ENCODE assay signal across 11 mouse cellular contexts in genomic region chr1:71893636-71894035, GRCm38 (mm10).
A peak's percentile ranks its signal among the peaks of the same experiment; 100 is the strongest.
DNase-seq lines count a peak whose midpoint lies in the region; ATAC-seq and TF ChIP-seq lines count a peak whose summit lies in the region.
"Had no signal": no experiment of that assay in that cellular context is flagged by ENCODE, and none has a peak within 500 bp of the region (broad histone marks: within the 10 kb centered on the region; RNA-seq: fewer than 3 reads in every experiment).

No protein-coding gene starts in this region.

- no peaks in the 10 kb centered on the region for H3K9me3 ChIP-seq in CH12.LX (replicated peaks; ENCODE audit: low read length)
- no peaks in the 10 kb centered on the region for H3K9me3 ChIP-seq in lung, embryonic 14.5 days (ENCODE audit: low read depth, low read length)
- no peaks in the 10 kb centered on the region for H3K9me3 ChIP-seq in midbrain, embryonic 15.5 days
- H3K9me3 ChIP-seq: forebrain, embryonic 10.5 days had no signal

- H3K4me2 ChIP-seq in CH12.LX (ENCODE audit: insufficient read depth, low read depth, poor library complexity, severe bottlenecking), result no peak overlapping the region
- H3K4me2 ChIP-seq in lung, embryonic 14.5 days, result peak overlapping the region; percentile 3; the same call in 1 of the 2 replicates
- H3K4me2 ChIP-seq in midbrain, embryonic 15.5 days, result no peak overlapping the region

- no peaks in the 10 kb centered on the region for H3K79me2 ChIP-seq in CH12.LX (replicated peaks; ENCODE audit: control insufficient read depth, extremely low read depth, insufficient read depth, poor library complexity, severe bottlenecking)

- dilution Hi-C loops in CH12.LX (cut with MboI; ENCODE audit: extremely low pct_ligation_motif_present, extremely low pct_unique_long_range_greater_than_20kb, low sequenced_read_pairs), result no loop called here

- H3K27me3 ChIP-seq in CH12.LX (replicated peaks), result no peaks in the 10 kb centered on the region
- H3K27me3 ChIP-seq in lung, embryonic 14.5 days (ENCODE audit: insufficient read depth, low read length), result no peaks in the 10 kb centered on the region
- H3K27me3 ChIP-seq in midbrain, embryonic 15.5 days (replicated peaks), result no peaks in the 10 kb centered on the region

- in situ Hi-C loops in CH12.LX (cut with MboI; ENCODE audit: low pct_ligation_motif_present, low pct_unique_long_range_greater_than_20kb, low sequenced_read_pairs), result no loop called here

- no peak overlapping the region for H3K4me3 ChIP-seq in CH12.LX (replicated peaks in 1 of 3; ENCODE audit: low read depth in 2 of 3, low read length in 2 of 3, poor library complexity in 1 of 3)
- H3K4me3 ChIP-seq in embryonic fibroblast, embryonic 13.5 days (ENCODE audit: insufficient read depth, low read length), result no peak overlapping the region
- H3K4me3 ChIP-seq in lung, embryonic 14.5 days (ENCODE audit: low read depth, low read length), result no peak overlapping the region
- H3K4me3 ChIP-seq in midbrain, embryonic 15.5 days, result no peak overlapping the region
- H3K4me3 ChIP-seq: forebrain, embryonic 10.5 days had no signal

- peak; percentile 30; the same call in 1 of the 2 replicates for TF ChIP-seq EP300 in CH12.LX (IDR thresholded peaks at IDR 0.05; ENCODE audit: low read length)

- H3K36me3 ChIP-seq in CH12.LX (replicated peaks in 1 of 2; ENCODE audit: control insufficient read depth in 1 of 2, insufficient read depth in 1 of 2, low read length in 1 of 2), result no peaks in the 10 kb centered on the region
- H3K36me3 ChIP-seq in lung, embryonic 14.5 days (ENCODE audit: insufficient read depth), result no peaks in the 10 kb centered on the region
- H3K36me3 ChIP-seq in midbrain, embryonic 15.5 days (replicated peaks), result no peaks in the 10 kb centered on the region
- H3K36me3 ChIP-seq: forebrain, embryonic 10.5 days had no signal

- peak; percentile 69 for ATAC-seq in lung, embryonic 14.5 days (ENCODE audit: insufficient read depth)
- ATAC-seq in inflammation-experienced regulatory T-cells, adult 6 months, result no peak
- no peak for ATAC-seq in midbrain, embryonic 15.5 days (replicated peaks)
- no peak for ATAC-seq in CD4-positive, CD25-positive, alpha-beta regulatory T cell, adult 4 months
- ATAC-seq: hindbrain, embryonic 16.5 days had no signal

- H3K4me1 ChIP-seq in CH12.LX (ENCODE audit: control insufficient read depth in 1 of 2, insufficient read depth in 2 of 2), result peaks cover 3 to 6% of the 10 kb centered on the region in 2 experiments; a peak in 1 of 4 replicates
- H3K4me1 ChIP-seq in embryonic fibroblast, embryonic 13.5 days (ENCODE audit: control insufficient read depth, insufficient read depth, low read length), result peaks cover 18% of the 10 kb centered on the region
- H3K4me1 ChIP-seq in lung, embryonic 14.5 days (ENCODE audit: insufficient read depth), result peaks cover 5% of the 10 kb centered on the region; the same call in 1 of the 2 replicates
- H3K4me1 ChIP-seq in midbrain, embryonic 15.5 days, result peaks cover 4% of the 10 kb centered on the region; the same call in 1 of the 2 replicates

- intact Hi-C loops in gastrocnemius, postnatal 14 days (cut with DNase I; ENCODE audit: low total_unique reads), result no loop called here

- WGBS in lung, embryonic 14.5 days, result 13% methylated on average over 5 of the region's 5 CpGs
- WGBS in midbrain, embryonic 15.5 days, result 82% methylated on average over 5 of the region's 5 CpGs

- no peak overlapping the region for H3K27ac ChIP-seq in CH12.LX (ENCODE audit: insufficient read depth, low read depth)
- peak overlapping the region; percentile 94 for H3K27ac ChIP-seq in embryonic fibroblast, embryonic 13.5 days (ENCODE audit: insufficient read depth, low read length)
- H3K27ac ChIP-seq in lung, embryonic 14.5 days (ENCODE audit: low read depth), result no peak overlapping the region
- H3K27ac ChIP-seq in midbrain, embryonic 15.5 days, result no peak overlapping the region
- H3K27ac ChIP-seq: forebrain, embryonic 10.5 days had no signal

- no peak for TF ChIP-seq CTCF in CH12.LX (conservative IDR thresholded peaks at IDR 0.05 in 1 of 2, IDR thresholded peaks at IDR 0.05 in 1 of 2; ENCODE audit: low read depth in 2 of 2, low read length in 2 of 2)
- no peak for TF ChIP-seq CTCF in embryonic fibroblast, embryonic 13.5 days (IDR thresholded peaks at IDR 0.05; ENCODE audit: borderline replicate concordance, insufficient read depth, low read length)
- TF ChIP-seq CTCF in lung, embryonic 14.5 days (IDR thresholded peaks at IDR 0.05; ENCODE audit: low read depth), result no peak

- DNase-seq in gastrocnemius, postnatal 14 days, result peak; percentile 39
- no peak for DNase-seq in gastrocnemius, adult 8-10 months (ENCODE audit: low spot score in 2 of 2)
- peak; percentile 26 for DNase-seq in CH12.LX (ENCODE audit: extremely low read depth)
- DNase-seq in lung, embryonic 14.5 days, result peak; percentile 62
- DNase-seq: midbrain, embryonic 14.5 days had no signal

- no peak overlapping the region for H3K9ac ChIP-seq in CH12.LX (ENCODE audit: insufficient read depth, low read depth)
- no peak overlapping the region for H3K9ac ChIP-seq in lung, embryonic 14.5 days
- no peak overlapping the region for H3K9ac ChIP-seq in midbrain, embryonic 15.5 days

- TF ChIP-seq POLR2A in CH12.LX (IDR thresholded peaks at IDR 0.05; ENCODE audit: low read depth, low read length), result no peak
- TF ChIP-seq POLR2A in embryonic fibroblast, embryonic 13.5 days (IDR thresholded peaks at IDR 0.05; ENCODE audit: low read depth, low read length), result no peak

- TF ChIP-seq RAD21 in CH12.LX (IDR thresholded peaks at IDR 0.05; ENCODE audit: low read depth, low read length), result no peak

TF ChIP-seq in CH12.LX, 34 proteins besides CTCF, POLR2A, EP300 and RAD21:
- TF ChIP-seq MAX (IDR thresholded peaks at IDR 0.05; ENCODE audit: low read length), result no peak
- TF ChIP-seq IRF4 (IDR thresholded peaks at IDR 0.05; ENCODE audit: low read depth, low read length), result peak; percentile 63; the same call in 1 of the 2 replicates
- peak; percentile 43; the same call in 1 of the 2 replicates for TF ChIP-seq JUN (IDR thresholded peaks at IDR 0.05; ENCODE audit: insufficient read depth, low read depth, low read length)
TF ChIP-seq in CH12.LX: peak in this region for 2.

Comparison
In these comparisons a context has a peak if more than half of its experiments do, and no peak if none do; other contexts are left out.
1. DNase-seq: peak in gastrocnemius, postnatal 14 days (single experiment), CH12.LX (single experiment) and lung, embryonic 14.5 days (single experiment); none in gastrocnemius, adult 8-10 months (0 of 2).